Mouse (Mus musculus): Measurements from ENCODE around the gene Grm7. TPM values are rescaled to one million over a fixed set of nuclear protein-coding genes. Genes with fewer than 3 reads are reported as not detected.

Grm7 gene
- total RNA-seq (2015; ENCODE audit: low replicate concordance), result not detected in 2 replicates
- not detected in 2 replicates for total RNA-seq (2017; ENCODE audit: low replicate concordance)

GRCm38 (mm10) chr6:110645411-110646361, at the start of gene Grm7:
Gene Grm7 (plus strand): TSS chr6:110645581.
- no peak for ATAC-seq (replicated peaks; ENCODE audit: low FRiP score, poor library complexity, severe bottlenecking)

- ATAC-seq (replicated peaks; ENCODE audit: low FRiP score, poor library complexity, severe bottlenecking), result no peak
These were observed 355 bp upstream of the Grm7 start for GRCm38 (mm10) chr6:110645041-110645410.

- no peak for ATAC-seq (replicated peaks; ENCODE audit: low FRiP score, poor library complexity, severe bottlenecking)
These were observed 1.5 kb downstream of the Grm7 start for GRCm38 (mm10) chr6:110646901-110647300.

GRCm38 (mm10) chr6:110649227-110649626, 3.8 kb downstream of the Grm7 start:
- no peak for ATAC-seq (replicated peaks; ENCODE audit: low FRiP score, poor library complexity, severe bottlenecking)

GRCm38 (mm10) chr6:110653361-110654001, 8.1 kb downstream of the Grm7 start:
- ATAC-seq (replicated peaks; ENCODE audit: low FRiP score, poor library complexity, severe bottlenecking), result no peak

- no peak for ATAC-seq (replicated peaks; ENCODE audit: low FRiP score, poor library complexity, severe bottlenecking)
These were observed 19.1 kb downstream of the Grm7 start for GRCm38 (mm10) chr6:110664436-110664835.

GRCm38 (mm10) chr6:110668447-110668846, 23.1 kb downstream of the Grm7 start:
- ATAC-seq (replicated peaks; ENCODE audit: low FRiP score, poor library complexity, severe bottlenecking), result no peak

GRCm38 (mm10) chr6:110690954-110691353, 45.6 kb downstream of the Grm7 start:
- no peak for ATAC-seq (replicated peaks; ENCODE audit: low FRiP score, poor library complexity, severe bottlenecking)

- ATAC-seq (replicated peaks; ENCODE audit: low FRiP score, poor library complexity, severe bottlenecking), result no peak
These were observed 64.4 kb downstream of the Grm7 start for GRCm38 (mm10) chr6:110709763-110710162.

GRCm38 (mm10) chr6:110714943-110715342, 69.6 kb downstream of the Grm7 start:
- no peak for ATAC-seq (replicated peaks; ENCODE audit: low FRiP score, poor library complexity, severe bottlenecking)

GRCm38 (mm10) chr6:110723371-110723770, 78.0 kb downstream of the Grm7 start:
- no peak for ATAC-seq (replicated peaks; ENCODE audit: low FRiP score, poor library complexity, severe bottlenecking)

GRCm38 (mm10) chr6:110733914-110734313, 88.5 kb downstream of the Grm7 start:
- no peak for ATAC-seq (replicated peaks; ENCODE audit: low FRiP score, poor library complexity, severe bottlenecking)

- ATAC-seq (replicated peaks; ENCODE audit: low FRiP score, poor library complexity, severe bottlenecking), result no peak
These were observed 98.7 kb downstream of the Grm7 start for GRCm38 (mm10) chr6:110743981-110744670.

- ATAC-seq (replicated peaks; ENCODE audit: low FRiP score, poor library complexity, severe bottlenecking), result no peak
These were observed 110.5 kb downstream of the Grm7 start for GRCm38 (mm10) chr6:110755921-110756320.

- ATAC-seq (replicated peaks; ENCODE audit: low FRiP score, poor library complexity, severe bottlenecking), result no peak
These were observed 124.2 kb downstream of the Grm7 start for GRCm38 (mm10) chr6:110769588-110769987.

- ATAC-seq (replicated peaks; ENCODE audit: low FRiP score, poor library complexity, severe bottlenecking), result no peak
These were observed 127.3 kb downstream of the Grm7 start for GRCm38 (mm10) chr6:110772652-110773051.

- ATAC-seq (replicated peaks; ENCODE audit: low FRiP score, poor library complexity, severe bottlenecking), result no peak
These were observed 130.7 kb downstream of the Grm7 start for GRCm38 (mm10) chr6:110776046-110776445.

GRCm38 (mm10) chr6:110785497-110785928, 140.1 kb downstream of the Grm7 start:
- no peak for ATAC-seq (replicated peaks; ENCODE audit: low FRiP score, poor library complexity, severe bottlenecking)

GRCm38 (mm10) chr6:110792696-110793095, 147.3 kb downstream of the Grm7 start:
- ATAC-seq (replicated peaks; ENCODE audit: low FRiP score, poor library complexity, severe bottlenecking), result no peak

- ATAC-seq (replicated peaks; ENCODE audit: low FRiP score, poor library complexity, severe bottlenecking), result no peak
These were observed 162.1 kb downstream of the Grm7 start for GRCm38 (mm10) chr6:110807481-110807880.
